Mouse (Mus musculus) cerebellum, adult 2 months (tissue): ENCODE data around the gene Pip5k1a.

ENCODE experiments used
- CTCF ChIP-seq: fragments of 200-500 bp; IDR thresholded peaks from 2 replicates; pipeline ENCODE4 v1.5.1; 2011; ENCODE audit warnings: low read depth, mild to moderate bottlenecking, control low read depth, low read length, moderate library complexity, borderline replicate concordance; ENCODE audit not compliant: insufficient read depth
- POLR2A ChIP-seq: fragments of 200-500 bp; IDR thresholded peaks from 2 replicates; pipeline ENCODE4 v1.6.1; 2011; ENCODE audit warnings: low read length, control low read depth, borderline replicate concordance; ENCODE audit not compliant: insufficient read depth

DNA sequence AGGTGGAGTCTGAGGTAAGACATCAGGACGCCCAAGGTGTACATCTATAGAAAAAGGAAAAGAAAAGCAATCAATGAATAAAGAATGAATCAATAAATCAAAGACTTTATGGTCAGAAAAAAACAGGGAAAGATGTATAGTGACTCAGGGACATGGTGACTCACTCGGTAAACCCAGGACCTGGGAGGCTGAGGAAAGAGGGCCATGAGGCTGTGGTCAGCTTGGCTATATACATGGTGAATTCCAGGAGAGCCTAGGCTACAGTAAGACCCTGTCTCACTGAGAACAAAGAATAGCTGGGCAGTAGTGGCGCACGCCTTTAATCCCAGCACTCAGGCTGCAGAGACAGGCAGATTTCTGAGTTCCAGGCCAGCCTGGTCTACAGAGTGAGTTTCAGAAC lies 43.0 kb downstream of the Pip5k1a start:
- no peak for TF ChIP-seq POLR2A
- TF ChIP-seq CTCF: no peak
